Mouse (Mus musculus): Measurements from ENCODE around the gene Pgpep1.

- no peak for TF ChIP-seq HCFC1 (IDR thresholded peaks at IDR 0.05; ENCODE audit: borderline replicate concordance, insufficient read depth, low read length)
- no peak for TF ChIP-seq CHD2 (IDR thresholded peaks at IDR 0.05; ENCODE audit: low read depth, low read length)
- TF ChIP-seq MAFK (IDR thresholded peaks at IDR 0.05; ENCODE audit: insufficient read depth, low read depth, low read length), result no peak
- no peak for TF ChIP-seq ZC3H11A (IDR thresholded peaks at IDR 0.05; ENCODE audit: borderline replicate concordance, low read depth, low read length)
- TF ChIP-seq ZNF384 (IDR thresholded peaks at IDR 0.05; ENCODE audit: low read depth, low read length), result no peak
Observed at GRCm38 (mm10) chr8:70613763-70614162, 46.4 kb downstream of the Pgpep1 start.

Measured in ES-E14 (cell line).